Mouse (Mus musculus) thymus, adult 2 months (tissue): ENCODE results near the gene Upk1a.

Source experiments
- CTCF ChIP-seq: fragments of 200-500 bp; IDR thresholded peaks from 2 replicates; pipeline ENCODE4 v1.5.1; 2012; ENCODE audit warnings: mild to moderate bottlenecking, control low read depth, low read length, moderate library complexity, borderline replicate concordance; ENCODE audit not compliant: control insufficient read depth, poor library complexity, insufficient read depth; ENCODE audit errors: extremely low read depth
- POLR2A ChIP-seq: fragments of 200-500 bp; IDR thresholded peaks from 2 replicates; pipeline ENCODE4 v1.6.1; 2012; ENCODE audit warnings: mild to moderate bottlenecking, low read length, control low read depth, moderate library complexity; ENCODE audit not compliant: control insufficient read depth, poor library complexity, insufficient read depth; ENCODE audit errors: extremely low read depth

- TF ChIP-seq CTCF (no peak), POLR2A (no peak)
Measured at GRCm38 (mm10) chr7:30604944-30605343, 7.7 kb downstream of the Upk1a start.
